8 mouse cellular contexts compared by ENCODE assay signal in genomic region chr11:98018858-98019641, GRCm38 (mm10). TPM values are rescaled to one million over a fixed set of nuclear protein-coding genes. Genes with fewer than 3 reads are reported as not detected.
DNase-seq lines count a peak whose midpoint lies in the region; ATAC-seq and TF ChIP-seq lines count a peak whose summit lies in the region.

No protein-coding gene starts in this region.

- no peaks in the 10 kb centered on the region for H3K36me3 ChIP-seq in heart, adult 2 months (ENCODE audit: control insufficient read depth, insufficient read depth, low read length)
- no peaks in the 10 kb centered on the region for H3K36me3 ChIP-seq in heart, embryonic 11.5 days (ENCODE audit: control insufficient read depth, insufficient read depth, low read length)
- 0 out of 2 replicates have a peak, but pooled peaks cover 4% of the 10 kb centered on the region for H3K36me3 ChIP-seq in hindbrain, embryonic 11.5 days (ENCODE audit: control insufficient read depth, insufficient read depth, low read length)

- TF ChIP-seq POLR2A in heart, adult 2 months (IDR thresholded peaks at IDR 0.05; ENCODE audit: insufficient read depth, low read depth, low read length) = no peak
- no peak for TF ChIP-seq POLR2A in olfactory bulb, adult 2 months (IDR thresholded peaks at IDR 0.05; ENCODE audit: insufficient read depth, low read depth, low read length)

- H3K79me2 ChIP-seq in heart, adult 2 months (replicated peaks; ENCODE audit: control insufficient read depth, insufficient read depth, low read length) = no peaks in the 10 kb centered on the region

- no peak for DNase-seq in heart, adult 2 months
- peak; percentile 76 for DNase-seq in CD4-positive helper T cell, adult 2 months (ENCODE audit: low read depth, low spot score)
- peak; percentile 57 for DNase-seq in embryo, embryonic 10 days (ENCODE audit: low spot score)
- DNase-seq in hindbrain, embryonic 11.5 days (ENCODE audit: low spot score) = no peak
- peak; percentile 55 for DNase-seq in left cerebral cortex, postnatal 4 days

- 61% methylated on average over 10 of the region's 10 CpGs for WGBS in heart, adult 2 months
- 29% methylated on average over 10 of the region's 10 CpGs for whole genome bisulfite sequencing in heart, embryonic 11.5 days (ENCODE audit: insufficient replicate concordance)
- 27% methylated on average over 10 of the region's 10 CpGs for WGBS in hindbrain, embryonic 11.5 days
- WGBS in olfactory bulb, adult 2 months = 25% methylated on average over 10 of the region's 10 CpGs

- no peaks in the 10 kb centered on the region for H3K27me3 ChIP-seq in heart, adult 2 months (ENCODE audit: control insufficient read depth, insufficient read depth, low read length)
- no peaks in the 10 kb centered on the region for H3K27me3 ChIP-seq in heart, embryonic 11.5 days (ENCODE audit: control insufficient read depth, insufficient read depth, low read length)
- H3K27me3 ChIP-seq in hindbrain, embryonic 11.5 days (ENCODE audit: control insufficient read depth, insufficient read depth, low read length) = no peaks in the 10 kb centered on the region

- H3K27ac ChIP-seq in heart, adult 2 months = no peak overlapping the region
- no peak overlapping the region for H3K27ac ChIP-seq in heart, embryonic 11.5 days (ENCODE audit: low read depth, low read length)
- peak overlapping the region; percentile 65; the same call in 1 of the 2 replicates for H3K27ac ChIP-seq in hindbrain, embryonic 11.5 days (ENCODE audit: low read depth, low read length)
- H3K27ac ChIP-seq in olfactory bulb, adult 2 months (ENCODE audit: insufficient read depth, low read depth, low read length) = peak overlapping the region; percentile 80

- H3K4me2 ChIP-seq in heart, embryonic 11.5 days = no peak overlapping the region; the same call in 1 of the 2 replicates
- H3K4me2 ChIP-seq in hindbrain, embryonic 11.5 days (replicated peaks; ENCODE audit: low read depth, low read length) = no peak overlapping the region

- intact Hi-C loops in heart, adult 2 months (cut with DNase I) = no loop called here
- intact Hi-C loops in left cerebral cortex, postnatal 4 days (cut with DNase I) = no loop called here

- TF ChIP-seq CTCF in heart, adult 2 months (IDR thresholded peaks at IDR 0.05) = peak; percentile 33
- no peak for TF ChIP-seq CTCF in olfactory bulb, adult 2 months (IDR thresholded peaks at IDR 0.05; ENCODE audit: insufficient read depth, low read depth, low read length)

- TF ChIP-seq EP300 in heart, adult 2 months (IDR thresholded peaks at IDR 0.05; ENCODE audit: insufficient read depth, low read depth, low read length) = no peak

- ATAC-seq in heart, embryonic 11.5 days (replicated peaks; ENCODE audit: insufficient number of reproducible peaks, low FRiP score, low TSS enrichment) = no peak
- ATAC-seq in hindbrain, embryonic 11.5 days (ENCODE audit: low FRiP score) = no peak
- no peak for ATAC-seq in erythroblast, adult 5-6 weeks (replicated peaks; ENCODE audit: low FRiP score, poor library complexity, severe bottlenecking)

- H3K9ac ChIP-seq in heart, adult 2 months (ENCODE audit: low read depth, low read length) = no peak overlapping the region
- H3K9ac ChIP-seq in heart, embryonic 11.5 days (ENCODE audit: low read depth, low read length) = no peak overlapping the region
- peak overlapping the region; percentile 24; the same call in 1 of the 2 replicates for H3K9ac ChIP-seq in hindbrain, embryonic 11.5 days (ENCODE audit: low read depth, low read length)

- H3K4me1 ChIP-seq in heart, adult 2 months (ENCODE audit: control insufficient read depth, insufficient read depth, low read length) = peaks cover 2% of the 10 kb centered on the region; the same call in 1 of the 2 replicates
- H3K4me1 ChIP-seq in heart, embryonic 11.5 days (ENCODE audit: control insufficient read depth, insufficient read depth, low read length) = peaks cover 14% of the 10 kb centered on the region
- peaks cover 21% of the 10 kb centered on the region for H3K4me1 ChIP-seq in hindbrain, embryonic 11.5 days (replicated peaks; ENCODE audit: control insufficient read depth, insufficient read depth, low read length)
- H3K4me1 ChIP-seq in olfactory bulb, adult 2 months (ENCODE audit: control insufficient read depth, insufficient read depth, low read length) = peaks cover 48% of the 10 kb centered on the region

- no peak overlapping the region for H3K4me3 ChIP-seq in heart, adult 2 months
- H3K4me3 ChIP-seq in heart, embryonic 11.5 days (ENCODE audit: low read depth, low read length) = no peak overlapping the region
- no peak overlapping the region for H3K4me3 ChIP-seq in hindbrain, embryonic 11.5 days (ENCODE audit: low read depth, low read length)
- peak overlapping the region; percentile 12 for H3K4me3 ChIP-seq in olfactory bulb, adult 2 months (ENCODE audit: insufficient read depth, low read depth, low read length)

- no peaks in the 10 kb centered on the region for H3K9me3 ChIP-seq in heart, embryonic 11.5 days (replicated peaks; ENCODE audit: control insufficient read depth, low read length)
- H3K9me3 ChIP-seq in hindbrain, embryonic 11.5 days (ENCODE audit: control insufficient read depth, low read length) = no peaks in the 10 kb centered on the region

RNA-seq across cellular contexts. Expression of gene Cacnb1, which starts 3.8 kb away (rescaled TPM):
- 1 to 10 TPM; 5.9 to 6.1 TPM for total RNA-seq in heart, adult 2 months (2021)
- polyA plus RNA-seq in heart, adult 2 months (2012; rRNA removed) = 10.0 and 10.5 TPM in 2 replicates
- 5.0 and 6.1 TPM in 2 replicates for polyA plus RNA-seq in heart, embryonic 11.5 days (2014; fragmentation: Nextera tagmentation; extraction: Ambion mirVana)
- polyA plus RNA-seq in hindbrain, embryonic 11.5 days (2014; fragmentation: Nextera tagmentation; extraction: Ambion mirVana) = 13.1 and 18.3 TPM in 2 replicates
- 100 to 1,000 TPM; 100 to 104 TPM for total RNA-seq in left cerebral cortex, postnatal 4 days (2021)
- not detected in 2 replicates for polyA plus RNA-seq in olfactory bulb, adult 2 months (2012; ENCODE audit: insufficient read depth, insufficient read length, low replicate concordance, missing spikeins)
- not detected in 2 replicates for total RNA-seq in erythroblast, adult 5-6 weeks (2015; ENCODE audit: low replicate concordance)
- 0.34 TPM in 1 of 2 replicates, not detected in the other for total RNA-seq in erythroblast, adult 5-6 weeks (2017; ENCODE audit: low replicate concordance)

RNA-seq across cellular contexts. Expression of gene Rpl19, which starts 7.5 kb away (rescaled TPM):
- total RNA-seq in heart, adult 2 months (2021) = 100 to 1,000 TPM; 505 to 604 TPM
- polyA plus RNA-seq in heart, adult 2 months (2012; rRNA removed) = 348 and 422 TPM in 2 replicates
- 855 and 888 TPM in 2 replicates for polyA plus RNA-seq in heart, embryonic 11.5 days (2014; fragmentation: Nextera tagmentation; extraction: Ambion mirVana)
- 970 and 990 TPM in 2 replicates for polyA plus RNA-seq in hindbrain, embryonic 11.5 days (2014; fragmentation: Nextera tagmentation; extraction: Ambion mirVana)
- total RNA-seq in left cerebral cortex, postnatal 4 days (2021) = 100 to 1,000 TPM; 711 to 733 TPM
- not detected in 2 replicates for polyA plus RNA-seq in olfactory bulb, adult 2 months (2012; ENCODE audit: insufficient read depth, insufficient read length, low replicate concordance, missing spikeins)
- 701 and 899 TPM in 2 replicates for total RNA-seq in erythroblast, adult 5-6 weeks (2015; ENCODE audit: low replicate concordance)
- 332 and 357 TPM in 2 replicates for total RNA-seq in erythroblast, adult 5-6 weeks (2017; ENCODE audit: low replicate concordance)

RNA-seq across cellular contexts. Expression of gene Arl5c, which starts 23.1 kb away (rescaled TPM):
- total RNA-seq in heart, adult 2 months (2021) = under 1 TPM; 0.66 to 0.70 TPM
- 2.4 and 2.8 TPM in 2 replicates for polyA plus RNA-seq in heart, adult 2 months (2012; rRNA removed)
- 7.2 and 8.0 TPM in 2 replicates for polyA plus RNA-seq in heart, embryonic 11.5 days (2014; fragmentation: Nextera tagmentation; extraction: Ambion mirVana)
- 9.5 and 10.2 TPM in 2 replicates for polyA plus RNA-seq in hindbrain, embryonic 11.5 days (2014; fragmentation: Nextera tagmentation; extraction: Ambion mirVana)
- 1 to 10 TPM; 2.2 to 2.5 TPM for total RNA-seq in left cerebral cortex, postnatal 4 days (2021)
- polyA plus RNA-seq in olfactory bulb, adult 2 months (2012; ENCODE audit: insufficient read depth, insufficient read length, low replicate concordance, missing spikeins) = 395 TPM in 1 of 2 replicates, not detected in the other
- 0.96 and 5.9 TPM in 2 replicates for total RNA-seq in erythroblast, adult 5-6 weeks (2015; ENCODE audit: low replicate concordance)
- total RNA-seq in erythroblast, adult 5-6 weeks (2017; ENCODE audit: low replicate concordance) = 1.5 and 2.6 TPM in 2 replicates

RNA-seq across cellular contexts. Expression of gene Plxdc1, which starts 32.8 kb away (rescaled TPM):
- total RNA-seq in heart, adult 2 months (2021) = 1 to 10 TPM; 4.5 to 5.5 TPM
- 6.6 and 8.5 TPM in 2 replicates for polyA plus RNA-seq in heart, adult 2 months (2012; rRNA removed)
- polyA plus RNA-seq in heart, embryonic 11.5 days (2014; fragmentation: Nextera tagmentation; extraction: Ambion mirVana) = 0.14 TPM in 1 of 2 replicates, not detected in the other
- 0.18 and 0.28 TPM in 2 replicates for polyA plus RNA-seq in hindbrain, embryonic 11.5 days (2014; fragmentation: Nextera tagmentation; extraction: Ambion mirVana)
- 1 to 10 TPM; 2.1 to 2.4 TPM for total RNA-seq in left cerebral cortex, postnatal 4 days (2021)
- not detected in 2 replicates for polyA plus RNA-seq in olfactory bulb, adult 2 months (2012; ENCODE audit: insufficient read depth, insufficient read length, low replicate concordance, missing spikeins)
- 2.1 TPM in 1 of 2 replicates, not detected in the other for total RNA-seq in erythroblast, adult 5-6 weeks (2015; ENCODE audit: low replicate concordance)
- 1.0 and 1.8 TPM in 2 replicates for total RNA-seq in erythroblast, adult 5-6 weeks (2017; ENCODE audit: low replicate concordance)

RNA-seq across cellular contexts. Expression of gene Stac2, which starts 34.2 kb away (rescaled TPM):
- under 1 TPM; 0.10 to 0.20 TPM for total RNA-seq in heart, adult 2 months (2021)
- polyA plus RNA-seq in heart, adult 2 months (2012; rRNA removed) = 0.09 and 0.35 TPM in 2 replicates
- polyA plus RNA-seq in heart, embryonic 11.5 days (2014; fragmentation: Nextera tagmentation; extraction: Ambion mirVana) = 0.26 and 0.27 TPM in 2 replicates
- 1.4 and 1.8 TPM in 2 replicates for polyA plus RNA-seq in hindbrain, embryonic 11.5 days (2014; fragmentation: Nextera tagmentation; extraction: Ambion mirVana)
- total RNA-seq in left cerebral cortex, postnatal 4 days (2021) = 10 to 100 TPM in 1 of 2 experiments, 1 to 10 TPM in 1; 8.7 to 11.7 TPM
- polyA plus RNA-seq in olfactory bulb, adult 2 months (2012; ENCODE audit: insufficient read depth, insufficient read length, low replicate concordance, missing spikeins) = not detected in 2 replicates
- total RNA-seq in erythroblast, adult 5-6 weeks (2015; ENCODE audit: low replicate concordance) = not detected in 2 replicates
- total RNA-seq in erythroblast, adult 5-6 weeks (2017; ENCODE audit: low replicate concordance) = not detected in 2 replicates

Comparison
In these comparisons a context has a peak if more than half of its experiments do, and no peak if none do; other contexts are left out.
1. DNase-seq: peak in CD4-positive helper T cell, adult 2 months (single experiment), embryo, embryonic 10 days (single experiment) and left cerebral cortex, postnatal 4 days (single experiment); none in heart, adult 2 months (0 of 2) and hindbrain, embryonic 11.5 days (single experiment).
2. H3K27ac ChIP-seq: peak in hindbrain, embryonic 11.5 days (single experiment) and olfactory bulb, adult 2 months (single experiment); none in heart, adult 2 months (single experiment) and heart, embryonic 11.5 days (single experiment).
3. RNA of gene Rpl19, which starts 7.5 kb away (polyA plus RNA-seq): 970 to 990 TPM in hindbrain, embryonic 11.5 days, 855 to 888 TPM in heart, embryonic 11.5 days and 348 to 422 TPM in heart, adult 2 months; not detected in olfactory bulb, adult 2 months; every median in the first group is over 100 times any median in the second.